Mouse (Mus musculus): ENCODE results near the gene Olfr851. TPM values are rescaled to one million over a fixed set of nuclear protein-coding genes. Genes with fewer than 3 reads are reported as not detected.

Gene Olfr851
- not detected in 2 replicates for polyA plus RNA-seq (2016; fragmentation: Nextera tagmentation; extraction: Ambion mirVana)

- no peaks in the 10 kb centered on the region for H3K27me3 ChIP-seq (ENCODE audit: low read depth, poor library complexity, severe bottlenecking)
- H3K36me3 ChIP-seq = no peaks in the 10 kb centered on the region
- peaks cover 31% of the 10 kb centered on the region for H3K9me3 ChIP-seq (replicated peaks)
- no peak within 1 kb of the TSS for H3K4me3 ChIP-seq
- no peak within 1 kb of the TSS for H3K27ac ChIP-seq (replicated peaks)
- no peak for DNase-seq (ENCODE audit: low spot score)
- no peaks in the 10 kb centered on the region for H3K4me1 ChIP-seq
These were observed at the start of gene Olfr851 for GRCm38 (mm10) chr9:19492995-19493394. Gene Olfr851 (plus strand): TSS chr9:19493295.

- H3K4me3 ChIP-seq = no peak within 1 kb of the TSS
- peaks cover 27% of the 10 kb centered on the region for H3K9me3 ChIP-seq (replicated peaks)
- H3K36me3 ChIP-seq = no peaks in the 10 kb centered on the region
- no peak for DNase-seq (ENCODE audit: low spot score)
- no peaks in the 10 kb centered on the region for H3K27me3 ChIP-seq (ENCODE audit: low read depth, poor library complexity, severe bottlenecking)
- H3K27ac ChIP-seq (replicated peaks) = no peak within 1 kb of the TSS
- no peaks in the 10 kb centered on the region for H3K4me1 ChIP-seq
These were observed 14.9 kb upstream of the Olfr851 start, which contains the start of gene Olfr850 for GRCm38 (mm10) chr9:19478148-19478547. Gene Olfr850 (minus strand): TSS chr9:19478248.

GRCm38 (mm10) chr9:19540976-19541375, 47.9 kb downstream of the Olfr851 start, which contains the start of gene Olfr853:
Gene Olfr853 (minus strand): TSS chr9:19541076.
- no peak for DNase-seq (ENCODE audit: low spot score)
- Histone ChIP-seq H3K36me3 (no peaks in the 10 kb centered on the region), H3K27ac (replicated peaks) (no peak within 1 kb of the TSS), H3K27me3 (ENCODE audit: low read depth, poor library complexity, severe bottlenecking) (no peaks in the 10 kb centered on the region), H3K4me1 (no peaks in the 10 kb centered on the region), H3K4me3 (no peak within 1 kb of the TSS), H3K9me3 (replicated peaks) (peaks cover 26% of the 10 kb centered on the region)
- 83% methylated on average over 1 of the region's 1 CpGs for WGBS

Other genes starting within 250 kb of the Olfr851 start
- gene Olfr843, start 241.3 kb upstream of the Olfr851 start, polyA plus RNA-seq (2016; fragmentation: Nextera tagmentation; extraction: Ambion mirVana) = not detected in 2 replicates
- gene Olfr844, start 176.9 kb upstream of the Olfr851 start, polyA plus RNA-seq (2016; fragmentation: Nextera tagmentation; extraction: Ambion mirVana) = not detected in 2 replicates
- not detected in 2 replicates for gene Olfr845, start 156.8 kb upstream of the Olfr851 start, polyA plus RNA-seq (2016; fragmentation: Nextera tagmentation; extraction: Ambion mirVana)
- gene Olfr846, start 129.3 kb upstream of the Olfr851 start, polyA plus RNA-seq (2016; fragmentation: Nextera tagmentation; extraction: Ambion mirVana) = not detected in 2 replicates
- gene Olfr847, start 114.6 kb upstream of the Olfr851 start, polyA plus RNA-seq (2016; fragmentation: Nextera tagmentation; extraction: Ambion mirVana) = not detected in 2 replicates
- gene Olfr849, start 53.0 kb upstream of the Olfr851 start, polyA plus RNA-seq (2016; fragmentation: Nextera tagmentation; extraction: Ambion mirVana) = not detected in 2 replicates
- gene Olfr850, start 15.0 kb upstream of the Olfr851 start, polyA plus RNA-seq (2016; fragmentation: Nextera tagmentation; extraction: Ambion mirVana) = not detected in 2 replicates
- not detected in 2 replicates for gene Olfr853, start 47.8 kb downstream of the Olfr851 start, polyA plus RNA-seq (2016; fragmentation: Nextera tagmentation; extraction: Ambion mirVana)
- gene Olfr854, start 74.1 kb downstream of the Olfr851 start, polyA plus RNA-seq (2016; fragmentation: Nextera tagmentation; extraction: Ambion mirVana) = not detected in 2 replicates
- not detected in 2 replicates for gene Olfr855, start 89.3 kb downstream of the Olfr851 start, polyA plus RNA-seq (2016; fragmentation: Nextera tagmentation; extraction: Ambion mirVana)
- 36.1 and 41.5 TPM in 2 replicates for gene Zfp317, start 128.8 kb downstream of the Olfr851 start, polyA plus RNA-seq (2016; fragmentation: Nextera tagmentation; extraction: Ambion mirVana)
- not detected in 2 replicates for gene Olfr857, start 216.1 kb downstream of the Olfr851 start, polyA plus RNA-seq (2016; fragmentation: Nextera tagmentation; extraction: Ambion mirVana)

Data from midbrain, embryonic 10.5 days (tissue).